Mouse (Mus musculus) neutrophil, adult 5-6 weeks (primary cell): ENCODE results near the gene Cdh7. TPM values are rescaled to one million over a fixed set of nuclear protein-coding genes. Genes with fewer than 3 reads are reported as not detected.
"Not testable (repeated sequence)": the region's sequence is repeated elsewhere in the genome, so short reads cannot be mapped to it uniquely, and the experiment has no call there.

Source experiments
- ATAC-seq: fragments of 151-379, 151-347 bp; 2 replicates; pipeline ENCODE4 v1.8.0; 2017; ENCODE audit warnings: mild to moderate bottlenecking, moderate TSS enrichment; ENCODE audit not compliant: insufficient number of reproducible peaks, poor library complexity, low FRiP score, severe bottlenecking; ENCODE audit errors: extremely low read depth
- total RNA-seq: library from RNA; stranded (forward); fragments of 200-1000 nt; gene quantifications from 2 replicates; pipeline ENCODE4 v1.2.3, GENCODE M21; 2017

Cdh7 gene
- not detected in 2 replicates for total RNA-seq

DNA sequence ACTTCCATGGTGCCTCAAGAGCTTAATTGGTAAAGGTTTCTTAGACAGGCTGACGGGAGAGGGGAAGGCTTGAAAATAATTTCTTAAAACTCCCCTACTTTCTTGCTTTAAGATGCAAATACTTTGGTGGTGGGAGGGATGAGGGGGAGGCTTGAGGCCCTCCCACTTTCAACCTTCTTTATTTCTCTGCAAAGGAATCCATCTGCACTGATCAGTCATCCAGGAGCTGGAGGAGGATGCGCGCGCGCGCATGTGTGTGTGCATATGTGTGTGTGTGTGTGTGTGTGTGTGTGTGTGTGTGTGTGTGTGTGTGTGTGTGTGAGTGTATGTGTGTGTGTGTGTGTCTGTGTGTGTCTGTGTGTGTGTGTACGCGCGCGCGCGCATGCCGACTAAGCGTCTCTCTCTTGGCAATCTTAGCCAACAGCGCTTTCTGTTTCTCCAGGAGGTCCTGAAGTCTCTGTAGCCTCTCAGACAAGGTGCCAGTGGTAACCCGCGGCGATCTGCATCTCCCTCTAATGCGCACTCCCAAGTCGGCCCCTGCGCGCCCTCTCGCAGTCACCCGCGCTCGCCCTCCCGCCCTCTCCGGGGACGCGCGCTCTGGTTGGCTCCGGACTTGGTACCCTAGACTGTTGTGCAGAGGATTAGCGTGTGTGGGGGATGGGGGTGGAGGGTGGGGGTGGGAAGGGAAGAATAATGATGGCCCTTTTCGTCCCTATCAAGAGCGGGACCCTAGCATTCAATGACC, at the start of gene Cdh7:
Gene Cdh7, plus strand, starts transcription at position 368 of the 745 bp plus-strand sequence.
- no peak for ATAC-seq

DNA sequence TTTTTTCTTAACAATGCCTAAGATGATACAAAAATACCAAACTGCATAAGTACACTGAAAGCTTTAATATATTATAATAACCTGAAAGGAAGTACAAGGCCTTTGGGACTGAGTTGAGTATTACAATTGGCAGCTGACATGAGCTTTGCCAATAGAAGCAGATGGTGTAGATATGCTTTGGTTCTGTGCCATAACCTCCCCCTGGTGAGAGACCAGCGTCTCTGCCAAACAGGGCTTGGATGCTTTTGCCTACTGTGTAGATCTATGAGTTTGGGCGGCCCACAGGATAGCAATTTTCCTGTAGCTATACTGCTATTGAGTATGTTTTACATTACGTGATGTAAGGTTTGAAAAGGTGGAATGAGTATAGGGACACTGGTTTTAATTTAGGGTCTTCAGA, 49.6 kb upstream of the Cdh7 start:
- no peak for ATAC-seq

DNA sequence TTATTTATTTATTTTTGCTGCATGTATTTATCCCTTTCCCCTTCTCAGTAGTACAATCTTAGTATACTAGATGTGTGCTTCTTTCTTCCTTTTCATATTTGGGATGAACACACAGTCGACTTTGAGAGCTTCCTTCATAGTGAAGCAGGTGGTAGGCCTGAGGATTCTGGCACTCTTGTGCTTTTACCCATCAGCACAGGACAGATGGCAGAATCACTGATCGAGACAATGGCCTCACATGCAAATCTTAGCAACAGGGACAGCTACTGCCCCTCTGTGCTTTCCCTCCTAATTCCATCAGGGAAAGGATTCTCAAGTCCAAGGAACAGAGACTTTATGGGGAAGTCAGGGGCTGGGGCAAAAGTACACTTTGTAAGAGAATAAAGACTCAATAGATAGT, 33.7 kb upstream of the Cdh7 start:
- no peak for ATAC-seq

DNA sequence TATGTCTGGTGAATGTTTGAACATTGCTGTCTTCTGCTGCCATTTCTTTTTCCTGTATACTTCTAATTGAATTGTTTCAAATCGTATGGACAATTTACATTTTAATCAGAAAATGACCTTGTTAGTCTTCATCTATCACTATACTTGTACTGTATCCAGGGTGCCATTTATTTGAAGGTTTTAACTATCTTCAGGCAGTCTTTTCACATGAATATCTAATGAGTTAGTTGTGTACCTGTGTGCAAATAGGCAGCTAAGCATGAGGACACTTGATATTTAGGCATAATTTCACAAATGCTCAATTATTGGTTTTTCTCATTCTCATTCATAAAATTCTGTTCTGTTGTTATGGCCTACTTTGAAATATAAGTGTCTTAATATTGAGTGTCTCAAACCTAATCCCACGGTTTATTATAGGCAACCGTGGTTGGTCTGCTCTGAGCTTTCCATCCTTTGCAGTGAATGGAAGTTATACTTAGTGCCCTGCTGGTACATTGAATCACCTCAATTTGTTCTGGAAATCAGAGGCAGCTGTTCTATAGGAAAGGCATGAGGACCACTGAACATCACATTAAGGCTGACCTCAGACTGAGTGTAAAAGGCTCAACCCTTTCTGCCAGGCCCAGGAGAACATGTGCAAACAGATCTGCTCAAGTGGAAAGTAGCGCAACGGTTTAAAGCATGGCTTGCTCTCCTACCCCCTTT, 10.4 kb upstream of the Cdh7 start:
- no peak for ATAC-seq

DNA sequence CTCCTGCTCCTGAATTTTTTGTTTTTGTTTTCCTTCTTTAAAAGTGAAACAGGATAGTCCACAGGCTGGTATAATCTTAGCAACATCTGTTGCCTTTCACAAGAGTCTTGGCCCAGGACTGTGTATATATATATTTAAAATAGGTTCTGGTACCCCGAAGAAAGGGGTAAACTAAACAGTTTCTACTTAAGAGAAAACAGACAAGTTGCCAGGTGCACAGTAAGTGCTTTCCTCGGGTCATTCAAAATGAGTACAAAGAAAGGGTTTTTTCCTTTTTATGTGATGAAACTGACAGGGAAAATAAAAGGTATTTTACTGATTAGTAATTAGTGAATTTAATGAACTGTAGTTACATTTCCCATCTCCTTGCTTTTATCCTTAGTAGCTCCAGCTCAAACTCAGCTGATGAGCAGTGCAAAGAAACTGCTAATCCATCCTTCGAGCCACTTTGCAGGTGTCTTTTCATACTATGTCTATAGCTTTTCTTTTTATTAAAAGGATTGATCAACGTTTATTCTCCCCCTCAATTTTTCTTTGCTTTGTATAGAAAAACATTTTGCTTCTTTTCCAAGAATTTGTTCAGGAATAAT, 9.7 kb upstream of the Cdh7 start:
- ATAC-seq = no peak

DNA sequence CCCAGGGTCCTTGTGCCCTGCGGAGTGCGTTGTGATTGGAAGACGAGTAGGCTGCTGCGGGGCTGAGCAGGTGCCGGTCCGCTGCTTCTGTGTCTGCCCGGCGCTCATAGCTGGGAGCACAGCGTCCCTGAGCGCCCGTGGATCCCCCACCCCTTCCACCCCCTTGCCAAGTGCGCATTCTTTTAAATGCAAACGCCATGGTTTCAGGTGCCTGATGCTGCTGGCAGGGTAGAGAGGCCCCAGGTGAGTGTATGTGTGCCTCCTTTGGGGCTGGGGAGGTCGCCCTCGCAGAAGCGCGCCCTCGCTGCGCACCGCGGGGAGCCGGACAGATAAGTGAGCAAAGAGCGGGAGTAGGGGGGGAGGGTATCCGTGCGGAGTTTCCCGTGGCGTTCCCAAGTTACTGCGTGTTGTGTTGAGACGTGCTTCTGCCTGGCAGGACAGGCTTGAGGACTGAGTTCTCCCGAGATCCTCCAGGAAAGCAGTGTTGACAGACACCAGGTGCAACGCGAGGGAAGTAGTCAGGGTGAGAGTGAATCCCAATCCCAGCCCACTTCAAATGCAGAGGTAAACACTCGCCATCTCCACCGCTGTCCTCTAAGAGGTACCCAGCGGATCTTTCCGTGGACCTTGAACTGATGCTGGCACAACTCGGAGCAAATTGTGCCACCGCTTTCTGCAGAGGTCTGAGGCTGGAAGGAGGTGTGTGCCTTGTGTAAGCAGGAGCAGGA, 742 bp downstream of the Cdh7 start:
- no peak for ATAC-seq

DNA sequence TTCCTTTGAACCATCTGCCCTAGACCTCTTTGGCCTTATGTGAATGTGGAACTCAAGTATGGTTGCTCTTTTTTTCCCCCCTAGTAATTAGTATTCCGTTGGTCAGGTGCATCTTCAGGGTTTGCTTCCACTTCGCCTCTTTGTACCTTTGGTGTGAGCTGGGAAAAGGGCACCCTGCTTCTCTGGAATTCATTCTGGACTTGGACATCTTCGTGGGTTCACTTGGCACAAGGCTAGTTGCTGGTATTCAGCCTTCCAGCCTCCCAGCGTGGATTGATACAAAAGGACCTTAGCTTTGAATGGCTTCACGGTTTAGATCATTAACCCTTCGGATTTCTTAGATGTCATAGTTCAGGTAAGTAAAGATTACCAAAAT, 1.3 kb downstream of the Cdh7 start:
- no peak for ATAC-seq

DNA sequence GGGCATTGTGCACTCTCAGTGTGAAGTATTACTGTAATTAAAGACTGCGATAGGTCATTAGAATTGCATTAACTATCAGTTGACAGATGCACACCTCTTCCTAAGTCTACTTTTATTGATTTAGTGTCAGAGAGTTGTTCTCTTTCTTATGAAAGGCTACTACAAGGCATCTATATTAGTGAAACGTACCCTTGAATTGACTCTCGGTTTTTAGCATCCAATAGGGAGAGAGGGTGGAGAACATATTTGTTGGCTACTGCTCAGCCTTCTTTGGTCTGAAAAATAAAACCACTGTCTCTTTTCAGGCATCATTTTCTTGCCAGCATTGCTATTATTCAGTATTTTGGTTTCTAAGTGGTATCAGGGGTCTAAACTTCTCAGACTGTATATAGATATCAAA, 2.5 kb downstream of the Cdh7 start:
- no peak for ATAC-seq

DNA sequence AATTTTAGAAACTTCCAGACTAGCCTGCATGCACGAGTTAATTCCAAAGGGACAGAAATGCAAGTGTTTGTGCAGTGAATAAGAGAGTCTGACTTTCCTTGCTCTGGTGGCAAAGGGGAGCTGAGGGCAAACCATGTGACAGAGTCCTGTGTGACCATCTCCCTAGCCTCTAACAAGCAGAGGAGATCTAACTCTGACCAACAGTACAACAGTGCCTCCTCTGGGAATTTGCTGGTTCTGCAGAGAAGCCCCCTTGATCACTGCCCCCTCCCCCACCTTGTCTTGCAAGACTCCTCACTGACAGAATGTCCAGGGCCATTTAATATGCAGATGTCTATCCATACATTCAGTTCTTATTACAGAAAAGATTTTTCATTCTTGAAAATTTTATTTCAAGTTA, 3.2 kb downstream of the Cdh7 start:
- ATAC-seq = no peak

DNA sequence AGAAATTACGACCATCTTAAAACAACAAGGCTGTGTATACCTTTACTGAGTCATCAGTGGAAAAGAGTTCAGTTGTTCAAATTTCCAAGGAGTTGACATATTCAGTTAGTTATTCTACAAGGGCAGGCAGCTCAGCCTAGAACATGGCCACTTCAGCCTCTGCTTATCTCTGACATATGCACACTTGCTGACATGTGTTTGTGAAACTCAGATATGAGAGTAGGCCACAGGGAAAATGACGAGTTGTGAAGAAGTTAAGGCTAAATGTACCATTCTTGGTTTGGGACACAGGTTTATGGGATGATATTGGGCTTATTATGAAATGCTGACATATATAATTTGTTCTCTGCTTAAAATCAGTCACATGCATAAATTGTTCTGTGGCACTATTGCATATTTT, 7.3 kb downstream of the Cdh7 start:
- ATAC-seq = no peak

DNA sequence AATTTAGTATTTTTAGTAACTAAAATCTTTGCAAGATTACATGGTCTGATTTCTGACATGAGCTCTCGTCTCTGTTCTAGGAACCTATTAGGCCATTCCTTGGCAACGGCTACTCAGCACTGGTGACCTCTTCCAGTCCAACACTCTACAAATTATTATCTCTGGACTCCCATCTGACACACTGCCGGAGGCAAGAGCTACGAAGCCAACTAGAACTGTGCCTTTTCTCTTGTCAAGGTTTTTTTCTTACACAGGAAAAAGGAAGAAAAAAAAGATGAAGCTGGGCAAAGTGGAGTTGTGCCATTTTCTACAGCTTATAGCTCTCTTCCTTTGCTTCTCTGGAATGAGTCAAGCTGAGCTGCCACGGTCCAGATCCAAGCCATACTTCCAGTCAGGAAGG, 11.7 kb downstream of the Cdh7 start:
- ATAC-seq = no peak

DNA sequence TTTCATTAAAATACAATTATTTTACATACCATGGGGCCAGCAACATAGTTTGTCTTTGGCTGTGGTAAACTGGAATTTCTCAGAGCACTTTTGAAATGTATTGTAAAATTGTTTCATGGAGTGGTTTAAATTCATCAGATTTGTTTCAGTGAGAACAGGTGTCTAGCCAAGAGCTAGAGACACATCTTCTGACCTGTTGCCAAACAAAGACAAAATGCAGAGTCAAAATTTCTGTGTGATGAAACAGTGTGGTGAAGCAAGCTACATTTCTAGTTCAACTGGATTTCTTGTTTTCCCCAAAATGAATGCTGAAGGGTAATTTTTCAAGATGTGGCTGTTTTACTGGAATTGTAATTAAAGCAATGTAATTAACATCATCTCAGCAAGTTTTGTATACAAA, 22.2 kb downstream of the Cdh7 start:
- no peak for ATAC-seq

DNA sequence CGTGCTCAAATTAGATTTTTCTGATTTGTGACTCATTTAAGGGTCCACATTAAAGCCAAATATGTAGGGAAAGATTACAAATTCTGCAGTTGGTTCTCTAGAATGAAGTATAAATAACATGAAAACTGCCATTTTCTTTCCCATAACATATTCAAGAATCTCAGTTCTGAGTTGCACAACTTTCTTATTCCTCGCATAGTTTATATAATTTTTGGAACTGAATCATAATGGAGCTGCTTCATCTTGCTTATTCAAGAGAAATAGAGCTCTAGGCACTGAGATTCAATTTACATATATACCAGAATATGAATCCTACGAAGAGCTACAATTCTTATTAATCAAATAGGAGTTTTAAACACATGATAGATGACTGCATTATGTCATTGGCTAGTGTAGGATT, 22.8 kb downstream of the Cdh7 start:
- ATAC-seq = no peak

DNA sequence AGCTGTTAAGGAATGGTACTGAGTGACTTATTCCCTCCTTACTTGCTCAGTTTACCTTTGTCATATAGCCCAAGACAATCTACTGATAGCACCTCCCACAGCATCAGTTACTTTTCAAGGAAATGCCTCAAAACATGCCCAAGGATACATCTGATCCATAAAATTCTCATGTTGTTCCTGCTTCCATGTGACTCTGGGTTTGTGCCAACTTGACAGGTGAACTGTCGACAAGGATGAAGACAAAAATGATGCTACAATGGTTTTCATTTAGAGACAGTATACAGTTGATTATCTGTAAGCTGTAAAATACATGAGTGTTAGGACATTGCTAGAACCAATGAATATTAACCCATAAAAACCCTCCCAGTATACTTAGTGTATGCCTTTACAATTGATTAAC, 29.9 kb downstream of the Cdh7 start:
- ATAC-seq = no peak

DNA sequence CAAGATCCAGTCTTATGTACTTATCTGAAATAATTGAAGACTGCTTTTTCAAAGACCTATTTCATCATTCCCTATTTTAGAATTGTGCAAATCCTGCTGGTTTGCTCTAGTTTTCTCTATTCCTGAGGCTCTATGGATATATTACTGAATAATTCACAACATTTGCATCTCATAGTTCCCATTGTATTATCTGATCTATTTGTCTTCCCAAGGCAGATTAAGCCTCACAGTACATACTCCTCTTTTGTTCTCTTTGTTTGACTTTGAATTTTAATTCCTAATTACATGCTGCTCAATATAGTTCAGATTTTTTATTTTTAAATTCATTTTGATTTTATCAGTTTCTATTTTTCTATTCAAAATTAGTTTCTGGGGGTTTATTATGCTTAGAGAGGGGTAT, 74.1 kb downstream of the Cdh7 start:
- ATAC-seq = no peak

DNA sequence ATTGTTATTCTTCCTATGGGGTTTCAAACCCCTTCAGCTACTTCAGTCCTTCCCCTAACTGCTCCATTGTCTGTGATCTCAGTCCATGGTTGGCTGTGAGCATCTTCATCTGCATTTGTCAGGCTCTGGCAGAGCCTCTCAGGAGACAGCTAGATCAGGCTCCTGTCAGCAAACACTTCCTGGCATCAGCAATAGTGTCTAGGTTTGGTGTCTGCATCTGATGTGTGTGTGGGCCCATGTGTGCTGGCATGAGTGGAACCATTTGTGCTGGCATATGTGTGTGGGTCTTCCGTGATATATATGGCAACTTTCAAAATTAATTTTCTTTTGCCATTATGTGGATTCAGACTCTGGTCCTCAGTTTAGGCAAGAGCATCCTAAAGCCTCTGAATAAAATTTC, 85.2 kb downstream of the Cdh7 start:
- ATAC-seq = no peak

DNA sequence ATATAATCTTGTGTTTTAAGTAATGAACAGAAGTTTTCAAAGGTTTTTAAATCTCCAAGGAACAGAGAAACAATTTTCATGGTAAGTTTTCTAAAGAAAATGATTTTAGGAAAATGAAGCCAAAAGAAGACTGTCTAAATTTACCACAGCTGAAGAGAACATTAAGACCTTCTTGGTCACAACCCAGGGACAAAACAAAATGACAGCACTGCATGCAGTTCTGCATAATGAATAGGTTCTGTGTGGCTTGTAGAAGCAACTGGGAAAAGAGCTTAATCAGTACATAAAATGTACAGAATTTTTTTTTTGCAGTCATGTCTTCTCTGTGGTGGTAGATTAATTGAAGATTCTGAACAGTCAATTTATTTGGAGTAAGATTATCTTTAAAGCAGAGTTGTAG, 96.2 kb downstream of the Cdh7 start:
- ATAC-seq = no peak

DNA sequence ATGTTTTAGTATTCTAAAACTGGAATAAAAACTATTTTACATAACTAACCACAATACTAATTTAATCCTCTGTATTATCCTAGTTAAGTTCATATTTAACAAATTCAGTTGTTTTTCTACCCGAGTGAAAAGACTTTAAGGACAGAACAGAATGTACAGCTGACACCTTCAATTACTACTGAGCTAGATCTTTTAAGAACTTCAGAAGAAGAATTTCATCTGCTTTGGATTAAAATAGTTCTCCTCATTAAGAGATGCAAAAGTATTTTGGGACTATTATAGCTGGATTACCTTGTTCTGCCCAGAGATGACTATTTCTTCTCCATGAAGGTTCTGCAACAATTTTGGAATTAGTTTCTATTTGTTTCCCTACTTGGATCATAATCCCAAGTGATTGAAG, 135.8 kb downstream of the Cdh7 start:
- ATAC-seq = no peak

DNA sequence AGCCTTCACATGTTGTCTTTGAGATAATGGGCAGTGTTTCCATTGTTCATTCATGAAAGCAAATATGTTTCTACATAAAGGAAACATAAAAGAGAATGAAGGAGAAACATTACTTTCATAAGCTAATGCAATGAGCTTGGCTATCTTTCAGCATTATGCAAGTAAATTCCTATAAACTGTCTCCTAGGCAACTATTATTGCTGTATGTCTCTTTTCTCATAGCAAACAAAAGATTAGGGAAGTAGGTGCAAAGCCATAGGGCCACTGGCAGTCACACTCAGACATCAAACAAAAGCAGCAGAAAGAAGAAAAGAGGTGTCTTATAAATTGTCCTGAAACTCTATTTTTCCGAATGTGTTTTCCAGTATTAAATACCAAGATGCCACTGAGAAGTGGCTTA, 136.6 kb downstream of the Cdh7 start:
- no peak for ATAC-seq

DNA sequence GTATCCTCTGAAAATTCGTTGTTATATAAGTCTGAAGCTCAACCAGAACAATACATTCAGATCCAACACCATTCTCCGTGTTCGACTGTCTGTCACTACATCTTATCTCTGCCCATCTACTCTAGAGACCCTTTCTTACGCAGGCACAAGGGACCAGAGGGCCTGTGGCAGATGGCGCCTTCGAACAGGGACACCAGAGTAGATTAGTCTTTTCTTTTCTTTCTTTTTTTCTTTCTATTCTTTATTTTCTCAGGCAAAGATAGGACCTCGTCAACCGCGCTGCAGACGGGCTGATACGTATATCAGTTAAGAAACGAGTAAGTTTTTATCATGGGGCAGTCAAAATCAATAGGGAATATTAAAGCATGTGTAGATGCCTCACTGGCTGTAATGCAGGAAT, 189.2 kb downstream of the Cdh7 start:
- not testable (repeated sequence) for ATAC-seq
